Mouse (Mus musculus): Measurements from ENCODE around the gene Rerg.

- no peak for TF ChIP-seq HCFC1 (IDR thresholded peaks at IDR 0.05; ENCODE audit: borderline replicate concordance, insufficient read depth, low read length)
- TF ChIP-seq ZNF384 (IDR thresholded peaks at IDR 0.05; ENCODE audit: low read depth, low read length) = no peak
- TF ChIP-seq CHD2 (IDR thresholded peaks at IDR 0.05; ENCODE audit: low read depth, low read length) = no peak
- TF ChIP-seq ZC3H11A (IDR thresholded peaks at IDR 0.05; ENCODE audit: borderline replicate concordance, low read depth, low read length) = no peak
Measured at GRCm38 (mm10) chr6:137209992-137210391, 39.7 kb upstream of the Rerg start.
